Mouse (Mus musculus) kidney, embryonic 14.5 days (tissue): ENCODE results near the gene Gng8. TPM values are rescaled to one million over a fixed set of nuclear protein-coding genes. Genes with fewer than 3 reads are reported as not detected.

ENCODE experiments used
- ATAC-seq: fragments of 200-750 bp; cut with Nextera tagmentation; 2 replicates; pipeline ENCODE4 v1.8.0; 2017; ENCODE audit warnings: moderate number of reproducible peaks, mild to moderate bottlenecking, moderate TSS enrichment, moderate library complexity; ENCODE audit not compliant: low FRiP score, low TSS enrichment
- H3K27ac ChIP-seq: fragments of 300-500 bp; sonication (generic); 2 replicates; pipeline ENCODE4 v1.5.1; 2014; ENCODE audit warnings: low read depth, mild to moderate bottlenecking, low read length, moderate library complexity, mixed read lengths
- H3K27me3 ChIP-seq: fragments of 300-500 bp; sonication (generic); 2 replicates; pipeline ENCODE4 v1.6.1; 2014; ENCODE audit warnings: mild to moderate bottlenecking, low read length; ENCODE audit not compliant: control insufficient read depth, insufficient read depth
- H3K36me3 ChIP-seq: fragments of 300-500 bp; sonication (generic); 2 replicates; pipeline ENCODE4 v1.6.1; 2014; ENCODE audit warnings: low read length, mixed read lengths; ENCODE audit not compliant: control insufficient read depth, insufficient read depth
- H3K4me1 ChIP-seq: fragments of 300-500 bp; sonication (generic); 2 replicates; pipeline ENCODE4 v1.6.1; 2014; ENCODE audit warnings: low read length, mixed read lengths; ENCODE audit not compliant: control insufficient read depth, insufficient read depth
- H3K4me2 ChIP-seq: fragments of 300-500 bp; sonication (generic); replicated peaks from 2 replicates; pipeline ENCODE4 v1.6.1; 2014; ENCODE audit warnings: low read depth, mild to moderate bottlenecking, low read length
- H3K4me3 ChIP-seq: fragments of 300-500 bp; sonication (generic); 2 replicates; pipeline ENCODE4 v1.5.1; 2014; ENCODE audit warnings: mild to moderate bottlenecking, low read length
- H3K9ac ChIP-seq: fragments of 300-500 bp; sonication (generic); 2 replicates; pipeline ENCODE4 v1.6.1; 2014; ENCODE audit warnings: low read depth, mild to moderate bottlenecking, low read length, moderate library complexity
- H3K9me3 ChIP-seq: fragments of 300-500 bp; sonication (generic); 2 replicates; pipeline ENCODE4 v1.6.1; 2016; ENCODE audit warnings: low read length; ENCODE audit not compliant: control insufficient read depth
- WGBS: fragments of 180-500 bp; shearing (Covaris S2); extraction: QIAGEN DNeasy Blood & Tissue Kit; methylation state at CpG from one replicate; pipeline ENCODE4 v1.1.7; 2014; 5-methylcytosine and 5-hydroxymethylcytosine counted together
- polyA plus RNA-seq: library from polyadenylated mRNA; unstranded; fragments of >200 nt; fragmentation: Nextera tagmentation; extraction: Ambion mirVana; gene quantifications from 2 replicates; pipeline ENCODE4 v1.2.1, GENCODE M21; 2014

The Gng8 gene
- polyA plus RNA-seq, 1 experiment from 2014 or later, result 7.5 TPM

GRCm38 (mm10) chr7:16880615-16881014 is 11.0 kb upstream of the Gng8 start:
- 30% methylated on average over 5 of the region's 5 CpGs for WGBS
- Histone ChIP-seq H3K4me1 (peaks cover 6% of the 10 kb centered on the region), H3K4me2 (no peak overlapping the region)

DNA sequence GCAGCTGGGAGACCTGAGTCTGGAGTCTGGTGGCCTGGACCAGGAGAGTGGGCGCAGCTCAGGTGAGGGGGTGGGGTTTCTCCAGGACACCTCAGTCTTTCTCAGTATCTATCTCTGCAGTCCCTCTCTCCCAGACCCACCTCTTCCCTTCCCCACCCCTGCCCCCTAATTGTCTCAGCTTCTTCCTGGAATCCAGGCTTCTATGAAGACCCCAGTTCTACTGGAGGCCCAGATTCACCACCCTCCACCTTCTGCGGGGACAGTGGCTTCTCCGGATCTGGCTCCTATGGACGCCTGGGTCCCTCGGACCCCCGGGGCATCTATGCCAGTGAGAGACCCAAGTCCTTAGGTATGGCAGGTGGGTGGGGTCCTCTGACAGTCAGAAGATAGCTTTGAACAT is 8.4 kb upstream of the Gng8 start:
- Histone ChIP-seq H3K9ac (no peak overlapping the region), H3K4me2 (no peak overlapping the region), H3K9me3 (peaks cover 13% of the 10 kb centered on the region), H3K27me3 (peaks cover 10% of the 10 kb centered on the region), H3K27ac (no peak overlapping the region), H3K4me3 (no peak overlapping the region), H3K4me1 (peaks cover 6% of the 10 kb centered on the region), H3K36me3 (peaks cover 24% of the 10 kb centered on the region)
- 95% methylated on average over 6 of the region's 6 CpGs for WGBS
- no peak for ATAC-seq

More at GRCm38 (mm10) chr7:16880615-16881014, 11.0 kb upstream of the Gng8 start:
- Histone ChIP-seq H3K9ac (no peak overlapping the region), H3K4me3 (no peak overlapping the region), H3K36me3 (peaks cover 15% of the 10 kb centered on the region; the same call in 1 of the 2 replicates), H3K27me3 (peaks cover 6% of the 10 kb centered on the region; the same call in 1 of the 2 replicates), H3K27ac (no peak overlapping the region), H3K9me3 (peaks cover 7% of the 10 kb centered on the region)
- ATAC-seq, result no peak

- Histone ChIP-seq H3K9me3 (peaks cover 13% of the 10 kb centered on the region), H3K4me1 (peaks cover 6% of the 10 kb centered on the region), H3K36me3 (peaks cover 24% of the 10 kb centered on the region), H3K4me3 (no peak overlapping the region), H3K9ac (no peak overlapping the region), H3K4me2 (no peak overlapping the region), H3K27me3 (peaks cover 10% of the 10 kb centered on the region), H3K27ac (no peak overlapping the region)
- ATAC-seq, result no peak
- WGBS, result 68% methylated on average over 4 of the region's 4 CpGs
Observed at GRCm38 (mm10) chr7:16884334-16884733, 7.3 kb upstream of the Gng8 start.

- H3K9me3 ChIP-seq, result peaks cover 13% of the 10 kb centered on the region
- H3K27me3 ChIP-seq, result peaks cover 10% of the 10 kb centered on the region
- H3K36me3 ChIP-seq, result peaks cover 24% of the 10 kb centered on the region
- H3K4me2 ChIP-seq, result peak overlapping the region; percentile 32
- H3K27ac ChIP-seq, result no peak overlapping the region
- 21% methylated on average over 62 of the region's 95 CpGs for WGBS
- peaks cover 4% of the 10 kb centered on the region for H3K4me1 ChIP-seq
- H3K4me3 ChIP-seq, result peak overlapping the region; percentile 24
- H3K9ac ChIP-seq, result peak overlapping the region; percentile 28
- ATAC-seq, result 0 out of 2 replicates have a peak, but pooled peaks have one; percentile 14
Observed at GRCm38 (mm10) chr7:16885271-16885776, 6.3 kb upstream of the Gng8 start.

- Histone ChIP-seq H3K4me3 (peak overlapping the region; percentile 24), H3K27me3 (peaks cover 10% of the 10 kb centered on the region), H3K27ac (no peak overlapping the region), H3K9me3 (peaks cover 13% of the 10 kb centered on the region), H3K36me3 (peaks cover 24% of the 10 kb centered on the region), H3K4me1 (peaks cover 4% of the 10 kb centered on the region; the same call in 1 of the 2 replicates), H3K9ac (no peak overlapping the region), H3K4me2 (no peak overlapping the region)
- 50% methylated on average over 54 of the region's 59 CpGs for WGBS
- no peak for ATAC-seq
Observed at GRCm38 (mm10) chr7:16885905-16886304, 5.7 kb upstream of the Gng8 start.

GRCm38 (mm10) chr7:16890536-16890935 is 1.1 kb upstream of the Gng8 start:
- 0 out of 2 replicates have a peak, but pooled peaks have one; percentile 0 for ATAC-seq
- Histone ChIP-seq H3K9ac (0 out of 2 replicates have a peak overlapping the region, but pooled peaks have one; percentile 25), H3K36me3 (peaks cover 10% of the 10 kb centered on the region), H3K4me1 (peaks cover 23% of the 10 kb centered on the region; the same call in 1 of the 2 replicates), H3K4me3 (no peak overlapping the region), H3K27ac (peak overlapping the region; percentile 93), H3K4me2 (peak overlapping the region; percentile 67), H3K9me3 (peaks cover 7% of the 10 kb centered on the region), H3K27me3 (peaks cover 14% of the 10 kb centered on the region)
- 30% methylated on average over 6 of the region's 6 CpGs for WGBS

DNA sequence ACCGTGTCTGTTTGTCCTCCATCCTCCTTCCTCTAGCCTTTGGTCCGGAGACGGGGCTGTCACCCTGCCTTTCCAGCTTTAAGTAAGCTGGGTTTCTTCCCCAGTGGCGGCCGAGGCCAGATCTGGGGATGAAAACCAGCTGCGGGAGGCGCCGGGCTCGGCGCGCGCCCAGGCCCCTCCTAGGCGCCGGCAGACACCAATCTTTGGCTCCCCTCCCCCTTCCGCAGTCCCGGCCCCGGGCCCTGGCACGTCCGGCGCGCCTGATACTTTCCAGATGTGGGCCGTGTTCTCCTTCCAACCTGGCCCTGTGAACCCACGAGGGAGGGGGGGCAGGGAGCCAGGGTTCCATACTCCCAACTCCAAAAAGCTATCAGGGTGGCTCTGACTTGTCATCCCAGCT is 642 bp upstream of the Gng8 start:
- peaks cover 3% of the 10 kb centered on the region for H3K9me3 ChIP-seq
- H3K36me3 ChIP-seq, result peaks cover 6% of the 10 kb centered on the region
- H3K4me1 ChIP-seq, result peaks cover 24% of the 10 kb centered on the region; the same call in 1 of the 2 replicates

DNA sequence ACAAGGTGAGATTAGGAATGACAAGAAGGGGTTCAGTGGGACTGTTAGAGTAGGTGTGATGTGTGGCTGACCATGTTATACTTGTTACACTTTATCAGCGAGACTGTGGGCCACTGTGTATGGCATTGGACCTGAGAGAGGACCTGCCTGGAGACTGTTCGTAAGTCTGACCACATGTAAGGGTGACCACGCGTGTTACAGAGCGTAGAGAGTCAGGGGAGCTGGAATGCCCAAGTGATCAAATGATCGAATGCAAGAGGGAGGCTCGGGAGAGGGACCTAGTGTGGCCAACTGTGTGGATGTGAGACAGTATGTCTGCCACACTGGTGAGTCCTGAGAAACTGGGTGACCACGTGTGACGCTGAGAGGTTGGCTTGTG is 755 bp downstream of the Gng8 start:
- no peaks in the 10 kb centered on the region for H3K9me3 ChIP-seq
- peak overlapping the region; percentile 67 for H3K4me2 ChIP-seq
- 0 out of 2 replicates have a peak, but pooled peaks have one; percentile 0 for ATAC-seq
- H3K27me3 ChIP-seq, result peaks cover 10% of the 10 kb centered on the region
- H3K36me3 ChIP-seq, result no peaks in the 10 kb centered on the region; the same call in 1 of the 2 replicates
- WGBS, result 39% methylated on average over 9 of the region's 9 CpGs
- H3K4me3 ChIP-seq, result peak overlapping the region; percentile 35
- peaks cover 24% of the 10 kb centered on the region; the same call in 1 of the 2 replicates for H3K4me1 ChIP-seq
- H3K27ac ChIP-seq, result no peak overlapping the region
- H3K9ac ChIP-seq, result no peak overlapping the region

More for the DNA sequence above, 642 bp upstream of the Gng8 start:
- peak; percentile 67 for ATAC-seq
- Histone ChIP-seq H3K27ac (peak overlapping the region; percentile 93), H3K4me2 (peak overlapping the region; percentile 67), H3K9ac (0 out of 2 replicates have a peak overlapping the region, but pooled peaks have one; percentile 25), H3K4me3 (peak overlapping the region; percentile 35; the same call in 1 of the 2 replicates), H3K27me3 (peaks cover 10% of the 10 kb centered on the region)
- WGBS, result 3% methylated on average over 23 of the region's 23 CpGs

GRCm38 (mm10) chr7:16893612-16894011 is 2.0 kb downstream of the Gng8 start:
- Histone ChIP-seq H3K27me3 (peaks cover 10% of the 10 kb centered on the region), H3K4me1 (peaks cover 24% of the 10 kb centered on the region; the same call in 1 of the 2 replicates), H3K4me2 (peak overlapping the region; percentile 46; the same call in 1 of the 2 replicates), H3K9me3 (no peaks in the 10 kb centered on the region), H3K36me3 (no peaks in the 10 kb centered on the region), H3K27ac (no peak overlapping the region), H3K4me3 (no peak overlapping the region), H3K9ac (no peak overlapping the region; the same call in 1 of the 2 replicates)
- no peak for ATAC-seq
- 3% methylated on average over 5 of the region's 6 CpGs for WGBS
